Mouse (Mus musculus) E14TG2a.4 (cell line): ENCODE results near the gene Hip1.

Source experiments
- H3K27me3 ChIP-seq: 2 replicates; pipeline ENCODE4 v1.6.1; 2014; ENCODE audit warnings: low read length, control low read depth; ENCODE audit not compliant: insufficient read depth
- H3K36me3 ChIP-seq: 2 replicates; pipeline ENCODE4 v1.6.1; 2014; ENCODE audit warnings: low read length, control low read depth; ENCODE audit not compliant: insufficient read depth
- H3K4me1 ChIP-seq: replicated peaks from 2 replicates; pipeline ENCODE4 v1.6.1; 2014; ENCODE audit warnings: low read depth, low read length, control low read depth
- H3K4me3 ChIP-seq: replicated peaks from 2 replicates; pipeline ENCODE4 v1.5.1; 2014; ENCODE audit warnings: mild to moderate bottlenecking, low read length
- H3K9me3 ChIP-seq: 2 replicates; pipeline ENCODE4 v1.6.1; 2014; ENCODE audit warnings: low read length, control low read depth
- CTCF ChIP-seq: conservative IDR thresholded peaks from 2 replicates; pipeline ENCODE4 v1.5.1; 2014; ENCODE audit warnings: low read length
- NANOG ChIP-seq: IDR thresholded peaks from 2 replicates; pipeline ENCODE4 v1.6.1; 2014; ENCODE audit warnings: borderline replicate concordance, low read length, mixed read lengths
- POU5F1 ChIP-seq: IDR thresholded peaks from 2 replicates; pipeline ENCODE4 v1.6.1; 2014; ENCODE audit warnings: low read length, borderline replicate concordance

Gene Hip1

DNA sequence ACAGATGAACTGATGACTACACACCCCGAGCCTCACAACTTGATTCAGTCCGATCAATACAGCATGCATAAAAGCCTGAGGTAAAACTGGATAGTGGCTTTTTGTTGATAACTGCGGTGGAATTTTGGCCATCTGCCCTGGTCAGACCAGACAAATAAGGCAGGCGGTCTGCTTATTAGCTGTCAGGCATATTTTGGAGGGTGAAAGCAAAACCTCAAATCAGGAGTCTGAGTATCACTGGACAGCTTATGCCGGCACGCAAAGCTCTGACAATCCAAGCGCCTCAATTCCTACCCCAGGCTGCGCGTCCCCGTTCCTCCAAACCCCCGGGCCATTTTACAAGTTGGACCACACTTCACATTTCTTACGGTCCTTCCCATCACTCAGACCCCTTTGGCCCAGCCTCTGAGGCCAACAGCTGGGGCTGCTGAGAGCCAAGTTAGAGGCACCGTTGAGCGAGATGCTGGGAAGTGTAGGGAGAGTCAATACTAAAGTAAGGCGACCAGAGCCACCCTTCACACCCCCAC lies 825 bp downstream of the Hip1 start:
- Histone ChIP-seq H3K36me3 (no peaks in the 10 kb centered on the region), H3K4me3 (peak overlapping the region; percentile 94), H3K4me1 (peaks cover 21% of the 10 kb centered on the region), H3K9me3 (no peaks in the 10 kb centered on the region), H3K27me3 (peaks cover 46% of the 10 kb centered on the region)
- no peak for TF ChIP-seq POU5F1

DNA sequence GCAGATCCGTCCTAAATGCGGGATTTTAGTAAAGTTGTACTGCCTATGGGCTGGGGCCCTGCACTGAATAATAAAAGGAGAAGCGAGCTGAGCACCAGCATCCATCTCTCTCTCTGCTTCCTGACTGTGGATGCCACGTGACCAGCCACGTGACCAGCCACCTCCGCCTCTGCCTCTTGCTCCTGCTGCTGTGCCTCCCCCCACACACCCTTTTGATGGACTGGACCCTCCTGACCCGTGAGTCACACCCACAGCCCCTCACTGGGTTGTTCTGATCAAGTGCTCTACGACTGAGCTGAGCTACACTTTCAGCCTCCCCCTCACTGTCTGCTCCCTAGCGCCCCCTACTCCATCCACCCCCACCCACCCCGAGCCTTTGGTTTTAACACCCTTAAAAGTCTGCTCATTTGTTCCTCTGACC lies 7.1 kb downstream of the Hip1 start:
- Histone ChIP-seq H3K4me1 (peaks cover 19% of the 10 kb centered on the region), H3K4me3 (no peak overlapping the region), H3K9me3 (no peaks in the 10 kb centered on the region), H3K27me3 (no peaks in the 10 kb centered on the region), H3K36me3 (no peaks in the 10 kb centered on the region)
- TF ChIP-seq POU5F1 (no peak), CTCF (peak; percentile 11; the same call in 1 of the 2 replicates)

DNA sequence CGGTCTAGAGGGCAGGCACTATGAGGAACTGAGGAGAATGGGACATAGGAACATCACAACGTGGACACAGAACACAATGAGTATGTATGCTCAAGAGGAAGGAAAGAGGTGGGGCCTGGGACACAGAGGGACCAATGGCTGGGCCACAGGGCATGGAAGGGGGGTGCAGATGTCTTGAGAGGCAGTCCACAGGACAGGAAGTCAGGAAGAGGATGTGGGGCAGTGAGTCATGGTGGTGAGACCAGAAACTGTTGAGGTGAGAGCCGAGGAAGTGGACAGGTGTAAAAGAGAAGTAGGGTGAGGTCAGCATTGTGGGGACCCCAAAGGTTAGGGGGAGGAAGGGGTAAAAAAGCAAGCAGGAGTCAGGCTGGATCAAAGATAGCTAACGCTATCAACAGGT lies 7.6 kb downstream of the Hip1 start:
- no peak overlapping the region for H3K4me3 ChIP-seq
- H3K36me3 ChIP-seq: no peaks in the 10 kb centered on the region
- no peaks in the 10 kb centered on the region for H3K27me3 ChIP-seq
- H3K9me3 ChIP-seq: no peaks in the 10 kb centered on the region
- H3K4me1 ChIP-seq: peaks cover 20% of the 10 kb centered on the region
- TF ChIP-seq POU5F1: no peak
- no peak for TF ChIP-seq CTCF
- TF ChIP-seq NANOG: no peak

DNA sequence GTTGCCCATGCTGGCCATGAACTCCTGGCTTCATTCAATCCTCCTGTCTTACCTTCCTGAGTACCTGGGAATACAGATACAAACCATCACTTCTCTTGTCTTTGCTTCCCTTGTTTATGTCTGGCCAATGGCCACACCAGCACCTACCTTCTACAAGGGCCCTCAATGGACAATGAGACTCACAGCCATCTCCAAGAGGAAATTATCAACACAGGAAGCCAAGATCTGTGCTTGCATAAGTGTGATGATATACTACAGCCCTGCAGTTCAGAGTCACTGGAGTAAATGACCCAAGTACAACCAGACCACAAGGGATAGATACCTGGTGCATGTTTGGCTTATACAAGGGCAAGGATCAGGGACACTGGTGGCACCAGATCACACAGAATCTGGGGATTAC lies 9.1 kb downstream of the Hip1 start:
- TF ChIP-seq NANOG (no peak), POU5F1 (no peak), CTCF (no peak)
- no peak overlapping the region for H3K4me3 ChIP-seq
- H3K4me1 ChIP-seq: peaks cover 34% of the 10 kb centered on the region
- H3K27me3 ChIP-seq: no peaks in the 10 kb centered on the region
- no peaks in the 10 kb centered on the region for H3K9me3 ChIP-seq
- H3K36me3 ChIP-seq: no peaks in the 10 kb centered on the region

DNA sequence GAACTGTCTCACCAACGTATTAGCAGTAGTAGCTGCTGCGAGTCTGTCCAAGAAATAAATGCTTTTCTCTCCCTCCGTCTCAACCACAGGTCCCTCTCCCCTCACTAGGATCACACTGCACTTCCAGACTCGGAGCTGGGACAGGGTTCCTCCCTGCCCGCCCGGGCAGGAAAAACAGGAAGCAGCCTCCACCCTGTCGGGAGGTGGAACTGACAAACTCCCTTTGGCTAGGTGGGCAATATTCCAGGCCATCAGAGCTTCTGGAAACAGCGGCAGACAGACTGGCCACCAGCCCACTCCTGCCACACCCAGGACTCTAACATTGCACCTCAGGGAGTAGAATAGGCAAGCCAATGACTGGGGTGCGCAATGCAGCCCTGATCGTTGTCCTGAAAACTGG lies 11.5 kb downstream of the Hip1 start:
- no peak for TF ChIP-seq NANOG
- no peak for TF ChIP-seq POU5F1
- no peak for TF ChIP-seq CTCF

DNA sequence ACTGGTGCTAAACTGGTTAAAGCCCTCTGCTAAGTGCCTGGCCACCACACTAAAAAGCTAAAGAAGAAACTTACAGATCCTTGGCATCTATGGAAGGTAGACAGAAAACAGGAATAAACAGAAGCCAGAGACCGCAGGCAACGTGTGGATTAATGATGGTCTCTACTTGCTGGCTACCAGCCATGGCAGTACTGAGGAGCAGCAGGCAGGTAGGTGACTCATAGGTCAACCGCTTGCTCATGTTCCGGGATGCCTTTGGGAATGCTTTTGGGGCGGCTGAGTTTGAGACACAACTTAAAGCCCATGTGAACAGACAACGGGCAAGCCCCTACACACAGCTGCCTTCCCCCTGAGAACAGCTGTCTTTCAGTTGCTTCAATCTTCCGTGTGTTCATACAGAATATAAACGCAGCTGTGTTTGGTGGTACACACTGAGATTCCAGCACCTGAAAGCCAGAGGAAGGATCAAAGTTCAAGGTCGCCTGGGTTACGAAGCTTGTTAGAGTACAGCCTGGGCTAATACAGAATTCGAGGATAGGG lies 13.5 kb downstream of the Hip1 start:
- TF ChIP-seq POU5F1: no peak
- no peak for TF ChIP-seq CTCF
- TF ChIP-seq NANOG: no peak
- H3K36me3 ChIP-seq: no peaks in the 10 kb centered on the region
- peaks cover 27% of the 10 kb centered on the region for H3K4me1 ChIP-seq
- H3K27me3 ChIP-seq: 0 out of 2 replicates have a peak, but pooled peaks cover 2% of the 10 kb centered on the region
- H3K4me3 ChIP-seq: no peak overlapping the region
- H3K9me3 ChIP-seq: no peaks in the 10 kb centered on the region

More for the DNA sequence above, 11.5 kb downstream of the Hip1 start:
- Histone ChIP-seq H3K4me1 (peaks cover 34% of the 10 kb centered on the region), H3K4me3 (peak overlapping the region; percentile 30), H3K9me3 (no peaks in the 10 kb centered on the region), H3K36me3 (no peaks in the 10 kb centered on the region), H3K27me3 (no peaks in the 10 kb centered on the region)

DNA sequence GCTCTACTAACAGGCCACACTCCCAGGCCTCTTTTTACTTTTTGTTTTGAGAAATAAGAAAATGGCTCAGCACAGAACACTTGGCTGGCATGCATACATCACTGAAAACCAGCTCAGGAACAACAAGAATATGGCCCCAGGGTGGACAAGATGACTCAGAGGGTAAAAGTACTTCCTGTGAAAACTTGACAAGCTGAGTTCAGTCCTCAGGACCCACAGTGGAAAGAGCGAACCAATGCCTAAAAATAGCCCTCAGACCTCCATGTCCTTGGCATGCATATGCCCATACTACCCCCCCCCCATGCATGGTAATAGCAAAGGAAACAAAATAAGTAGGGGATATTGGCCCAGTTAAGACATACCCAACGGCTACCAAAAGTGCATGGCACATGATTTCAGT lies 15.0 kb downstream of the Hip1 start:
- Histone ChIP-seq H3K36me3 (no peaks in the 10 kb centered on the region), H3K27me3 (0 out of 2 replicates have a peak, but pooled peaks cover 2% of the 10 kb centered on the region), H3K4me3 (no peak overlapping the region), H3K9me3 (no peaks in the 10 kb centered on the region), H3K4me1 (peaks cover 27% of the 10 kb centered on the region)
- TF ChIP-seq NANOG: no peak
- no peak for TF ChIP-seq POU5F1
- TF ChIP-seq CTCF: no peak

DNA sequence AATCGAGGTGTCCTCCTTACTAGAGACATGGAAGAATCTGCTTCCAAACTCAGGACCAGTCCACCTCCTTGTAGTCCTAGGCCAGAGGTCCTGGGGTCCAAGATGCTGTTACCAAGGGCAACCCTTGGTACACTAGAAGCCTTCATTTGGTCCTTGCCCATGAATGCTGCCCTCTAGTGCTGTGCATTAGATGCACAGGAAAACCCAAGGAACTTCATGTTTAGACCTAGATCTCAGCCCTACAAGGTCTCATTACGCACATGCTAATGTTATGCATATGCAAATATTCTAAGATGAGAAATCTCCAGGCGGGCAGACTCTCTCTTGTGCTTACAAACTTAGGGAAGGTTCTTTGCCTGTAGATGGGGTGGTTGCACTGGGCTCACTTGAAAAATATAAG lies 15.6 kb downstream of the Hip1 start:
- peaks cover 27% of the 10 kb centered on the region for H3K4me1 ChIP-seq
- H3K4me3 ChIP-seq: no peak overlapping the region
- 0 out of 2 replicates have a peak, but pooled peaks cover 2% of the 10 kb centered on the region for H3K27me3 ChIP-seq
- H3K9me3 ChIP-seq: no peaks in the 10 kb centered on the region
- no peaks in the 10 kb centered on the region for H3K36me3 ChIP-seq
- TF ChIP-seq POU5F1 (no peak), CTCF (peak; percentile 31), NANOG (no peak)

DNA sequence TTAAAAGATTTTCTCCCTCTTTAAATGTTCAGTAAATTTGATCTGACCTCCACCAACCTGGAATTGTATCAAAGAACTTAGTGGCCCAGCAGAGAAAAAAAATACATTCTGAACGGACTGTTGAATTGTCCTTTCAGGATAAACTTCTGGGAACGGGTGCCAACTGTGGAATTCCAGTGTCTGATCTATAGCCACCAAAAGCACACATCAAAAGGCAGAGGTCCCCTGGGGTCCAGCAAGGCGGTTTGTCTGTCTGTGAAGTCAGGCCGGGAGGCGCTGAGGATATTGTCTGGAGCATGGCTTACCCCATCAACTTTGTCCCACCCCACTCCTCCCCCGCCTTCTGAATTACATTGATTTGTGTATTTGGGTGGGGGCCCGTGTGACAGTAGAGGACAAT lies 16.9 kb downstream of the Hip1 start:
- Histone ChIP-seq H3K9me3 (no peaks in the 10 kb centered on the region; the same call in 1 of the 2 replicates), H3K4me3 (no peak overlapping the region), H3K27me3 (0 out of 2 replicates have a peak, but pooled peaks cover 2% of the 10 kb centered on the region), H3K4me1 (peaks cover 15% of the 10 kb centered on the region), H3K36me3 (no peaks in the 10 kb centered on the region)
- TF ChIP-seq CTCF: no peak
- no peak for TF ChIP-seq NANOG
- no peak for TF ChIP-seq POU5F1
